Mouse (Mus musculus) kidney, adult 2 months (tissue): ENCODE data around the gene Trdmt1. TPM values are rescaled to one million over a fixed set of nuclear protein-coding genes. Genes with fewer than 3 reads are reported as not detected.

ENCODE experiments used
- DNase-seq: peaks from one replicate; pipeline ENCODE4 v3.0.0; 2021
- H3K27ac ChIP-seq: fragments of 200-500 bp; 2 replicates; pipeline ENCODE4 v1.5.1; 2012; ENCODE audit warnings: low read depth, low read length, control low read depth, inconsistent platforms; ENCODE audit not compliant: insufficient read depth
- H3K27me3 ChIP-seq: fragments of 200-500 bp; replicated peaks from 2 replicates; pipeline ENCODE4 v1.6.1; 2012; ENCODE audit warnings: mild to moderate bottlenecking, moderate library complexity, low read length, inconsistent platforms; ENCODE audit not compliant: control insufficient read depth, insufficient read depth
- H3K36me3 ChIP-seq: fragments of 200-500 bp; 2 replicates; pipeline ENCODE4 v1.6.1; 2012; ENCODE audit warnings: mild to moderate bottlenecking, moderate library complexity, low read length, inconsistent platforms; ENCODE audit not compliant: control insufficient read depth, insufficient read depth
- H3K4me1 ChIP-seq: fragments of 200-500 bp; 2 replicates; pipeline ENCODE4 v1.6.1; 2011; ENCODE audit warnings: low read length; ENCODE audit not compliant: control insufficient read depth, insufficient read depth
- H3K4me3 ChIP-seq: fragments of 200-500 bp; 2 replicates; pipeline ENCODE4 v1.5.1; 2011; ENCODE audit warnings: mild to moderate bottlenecking, low read depth, low read length, control low read depth; ENCODE audit not compliant: insufficient read depth
- CTCF ChIP-seq: fragments of 200-500 bp; conservative IDR thresholded peaks from 2 replicates; pipeline ENCODE4 v1.5.1; 2011; ENCODE audit warnings: low read depth, mild to moderate bottlenecking, control low read depth, low read length, moderate library complexity, mixed read lengths; ENCODE audit not compliant: insufficient read depth, insufficient read length
- POLR2A ChIP-seq: fragments of 200-500 bp; IDR thresholded peaks from one replicate; pipeline ENCODE4 v1.6.1; 2011; ENCODE audit warnings: low read depth, low read length, control low read depth
- WGBS: fragments of 180-500 bp; shearing (Covaris S2); methylation state at CpG from one replicate; pipeline ENCODE4 v1.1.7; 2018; 5-methylcytosine and 5-hydroxymethylcytosine counted together
- polyA plus RNA-seq: library from polyadenylated mRNA; depleted of rRNA; stranded (reverse); fragments of >200 nt; gene quantifications from 2 replicates; pipeline ENCODE4 v1.2.3, GENCODE M21; 2012

The Trdmt1 gene
- polyA plus RNA-seq, 1 experiment, result 5.5 TPM

GRCm38 (mm10) chr2:13572647-13573407, 28.4 kb upstream of the Trdmt1 start:
- WGBS, result 35% methylated on average over 12 of the region's 12 CpGs
- Histone ChIP-seq H3K4me3 (peak overlapping the region; percentile 28; the same call in 1 of the 2 replicates), H3K36me3 (no peaks in the 10 kb centered on the region), H3K27ac (0 out of 2 replicates have a peak overlapping the region, but pooled peaks have one; percentile 49), H3K27me3 (no peaks in the 10 kb centered on the region), H3K4me1 (peaks cover 6% of the 10 kb centered on the region; the same call in 1 of the 2 replicates)
- DNase-seq, result peak; percentile 5
- no peak for TF ChIP-seq POLR2A
- no peak for TF ChIP-seq CTCF

DNA sequence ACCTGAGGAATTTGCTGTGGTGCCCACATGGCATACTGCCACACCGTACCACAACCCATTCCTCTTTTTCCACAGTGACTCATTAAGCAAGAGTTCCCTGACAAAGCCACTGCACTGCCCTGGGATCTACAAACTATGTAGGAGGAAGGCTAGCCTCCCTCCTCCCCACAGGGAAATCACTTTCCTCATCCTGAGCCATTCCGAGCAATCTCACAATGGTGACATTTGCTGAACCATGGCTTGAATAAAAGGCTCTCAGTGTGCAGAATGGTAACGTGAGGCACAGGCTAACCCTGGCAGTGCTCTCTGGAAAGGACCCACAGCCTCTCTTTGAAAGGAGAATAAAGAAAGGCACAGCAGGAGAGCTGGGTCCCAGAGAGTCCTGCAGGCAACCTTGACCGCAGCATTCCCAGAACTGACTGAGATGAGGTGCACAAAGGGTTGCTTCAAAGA, 27.7 kb upstream of the Trdmt1 start:
- Histone ChIP-seq H3K27me3 (no peaks in the 10 kb centered on the region), H3K4me1 (peaks cover 6% of the 10 kb centered on the region; the same call in 1 of the 2 replicates), H3K36me3 (no peaks in the 10 kb centered on the region), H3K4me3 (no peak overlapping the region), H3K27ac (no peak overlapping the region)
- 55% methylated on average over 4 of the region's 4 CpGs for WGBS
- peak; percentile 4 for DNase-seq
- TF ChIP-seq POLR2A (no peak), CTCF (no peak)

DNA sequence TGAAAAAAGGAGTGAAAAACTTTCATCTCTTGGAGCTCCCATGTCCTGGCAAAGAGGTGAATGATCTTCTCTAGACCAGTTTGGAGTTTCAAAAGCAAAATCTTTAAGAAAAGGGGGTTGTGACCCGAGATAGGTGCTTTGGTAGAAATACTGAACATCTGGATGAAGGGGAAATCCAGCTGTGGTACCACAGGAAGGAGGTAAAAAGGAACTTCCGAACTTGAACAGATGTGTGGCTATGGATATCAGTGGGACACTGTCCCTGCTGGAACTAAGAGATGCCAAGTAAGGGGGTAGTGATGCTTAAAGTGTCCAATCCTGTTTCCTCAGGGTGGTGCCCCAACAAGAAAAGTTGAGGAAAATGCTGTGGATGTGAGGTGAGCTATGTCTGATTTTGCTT, 25.7 kb upstream of the Trdmt1 start:
- 70% methylated on average over 2 of the region's 2 CpGs for WGBS
- Histone ChIP-seq H3K27me3 (no peaks in the 10 kb centered on the region), H3K36me3 (no peaks in the 10 kb centered on the region), H3K4me1 (peaks cover 6% of the 10 kb centered on the region; the same call in 1 of the 2 replicates), H3K4me3 (no peak overlapping the region), H3K27ac (no peak overlapping the region)
- DNase-seq, result no peak
- no peak for TF ChIP-seq CTCF
- TF ChIP-seq POLR2A, result no peak

DNA sequence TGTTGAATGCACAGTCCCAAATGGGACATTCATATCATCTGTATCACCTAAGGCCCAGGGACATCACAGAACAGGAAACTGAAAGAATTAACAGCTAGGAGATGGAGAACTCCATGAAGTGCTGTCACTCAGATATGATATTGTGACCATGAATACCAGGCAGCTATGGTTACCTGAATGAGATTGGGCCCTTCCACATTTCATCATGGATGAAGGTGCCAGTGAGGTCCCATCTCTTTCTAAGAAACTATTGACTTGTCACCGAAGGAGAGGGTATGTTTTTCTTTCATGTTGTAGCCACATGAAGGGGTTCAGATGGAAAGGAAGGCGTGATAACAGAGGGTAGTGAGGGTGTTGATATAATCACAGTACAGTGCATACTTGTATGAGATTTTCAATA, 15.9 kb upstream of the Trdmt1 start:
- Histone ChIP-seq H3K27me3 (no peaks in the 10 kb centered on the region), H3K4me1 (no peaks in the 10 kb centered on the region), H3K36me3 (no peaks in the 10 kb centered on the region), H3K27ac (no peak overlapping the region), H3K4me3 (no peak overlapping the region)
- 87% methylated on average over 2 of the region's 2 CpGs for WGBS
- DNase-seq, result no peak
- TF ChIP-seq POLR2A, result no peak
- TF ChIP-seq CTCF, result no peak

DNA sequence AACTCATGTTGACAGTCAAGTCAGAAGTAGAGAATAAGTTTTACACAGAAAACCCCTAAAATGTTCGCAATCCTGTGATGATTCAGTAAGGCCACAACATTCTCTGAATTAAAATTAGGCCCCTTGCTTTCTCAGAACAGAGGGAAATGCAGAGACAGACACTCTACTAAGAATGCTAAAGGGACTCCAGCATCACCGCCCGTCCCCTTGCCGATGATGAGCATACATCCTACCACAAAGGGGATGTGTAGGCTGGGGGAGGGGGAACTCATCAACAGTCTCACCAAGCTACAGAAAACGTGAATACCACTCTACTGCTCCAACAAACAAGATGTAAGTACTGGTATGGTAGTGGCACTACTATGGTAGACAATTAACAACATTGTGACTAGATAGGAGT, 15.3 kb upstream of the Trdmt1 start:
- Histone ChIP-seq H3K27me3 (no peaks in the 10 kb centered on the region), H3K4me3 (no peak overlapping the region), H3K27ac (no peak overlapping the region), H3K4me1 (no peaks in the 10 kb centered on the region), H3K36me3 (no peaks in the 10 kb centered on the region)
- no peak for DNase-seq
- TF ChIP-seq POLR2A (no peak), CTCF (no peak)
- WGBS, result 88% methylated on average over 5 of the region's 5 CpGs

DNA sequence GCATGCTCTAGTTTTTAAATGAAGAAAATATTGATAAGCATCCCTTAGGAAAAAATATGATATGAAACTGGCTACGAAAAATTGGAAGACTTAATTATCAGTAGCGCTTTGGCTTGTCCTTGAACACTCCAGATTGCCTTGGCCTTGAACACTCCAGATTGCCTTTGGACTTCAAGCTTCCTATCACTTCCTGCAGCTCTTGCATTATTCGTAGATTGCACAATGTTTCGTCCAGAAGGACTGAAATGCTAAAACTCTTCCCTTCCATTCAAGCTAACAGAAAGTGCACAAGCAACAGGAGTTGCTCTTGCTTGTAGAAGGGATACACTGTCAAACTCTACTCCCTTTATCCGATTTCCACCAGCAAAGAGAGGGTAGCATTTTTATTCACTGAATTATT, 14.8 kb upstream of the Trdmt1 start:
- Histone ChIP-seq H3K36me3 (no peaks in the 10 kb centered on the region), H3K4me1 (no peaks in the 10 kb centered on the region), H3K27me3 (no peaks in the 10 kb centered on the region), H3K4me3 (no peak overlapping the region), H3K27ac (no peak overlapping the region)
- 85% methylated on average over 5 of the region's 5 CpGs for WGBS
- no peak for TF ChIP-seq CTCF
- TF ChIP-seq POLR2A, result no peak
- no peak for DNase-seq

- 33% methylated on average over 5 of the region's 5 CpGs for WGBS
- TF ChIP-seq POLR2A, result no peak
- TF ChIP-seq CTCF, result no peak
- H3K27me3 ChIP-seq, result no peaks in the 10 kb centered on the region
- H3K27ac ChIP-seq, result no peak overlapping the region
- H3K4me3 ChIP-seq, result no peak overlapping the region
- DNase-seq, result no peak
- H3K36me3 ChIP-seq, result no peaks in the 10 kb centered on the region
- H3K4me1 ChIP-seq, result no peaks in the 10 kb centered on the region
Measured at GRCm38 (mm10) chr2:13558607-13559262, 14.3 kb upstream of the Trdmt1 start.
